Mouse (Mus musculus): ENCODE measurements around the gene Zg16. TPM values are rescaled to one million over a fixed set of nuclear protein-coding genes. Genes with fewer than 3 reads are reported as not detected.

Zg16 gene
- polyA plus RNA-seq, 1 experiment from 2014 or later: not detected

GRCm38 (mm10) chr7:127022528-127023271 is 64.4 kb downstream of the Zg16 start:
- Histone ChIP-seq H3K4me3 (peak overlapping the region; percentile 96), H3K4me1 (peaks cover 75% of the 10 kb centered on the region), H3K27ac (replicated peaks) (peak overlapping the region; percentile 99), H3K36me3 (peaks cover 25% of the 10 kb centered on the region), H3K9ac (replicated peaks) (peak overlapping the region; percentile 91), H3K9me3 (no peaks in the 10 kb centered on the region), H3K4me2 (replicated peaks) (peak overlapping the region; percentile 97), H3K27me3 (no peaks in the 10 kb centered on the region)
- ATAC-seq (replicated peaks): no peak
- 70% methylated on average over 7 of the region's 7 CpGs for WGBS

DNA sequence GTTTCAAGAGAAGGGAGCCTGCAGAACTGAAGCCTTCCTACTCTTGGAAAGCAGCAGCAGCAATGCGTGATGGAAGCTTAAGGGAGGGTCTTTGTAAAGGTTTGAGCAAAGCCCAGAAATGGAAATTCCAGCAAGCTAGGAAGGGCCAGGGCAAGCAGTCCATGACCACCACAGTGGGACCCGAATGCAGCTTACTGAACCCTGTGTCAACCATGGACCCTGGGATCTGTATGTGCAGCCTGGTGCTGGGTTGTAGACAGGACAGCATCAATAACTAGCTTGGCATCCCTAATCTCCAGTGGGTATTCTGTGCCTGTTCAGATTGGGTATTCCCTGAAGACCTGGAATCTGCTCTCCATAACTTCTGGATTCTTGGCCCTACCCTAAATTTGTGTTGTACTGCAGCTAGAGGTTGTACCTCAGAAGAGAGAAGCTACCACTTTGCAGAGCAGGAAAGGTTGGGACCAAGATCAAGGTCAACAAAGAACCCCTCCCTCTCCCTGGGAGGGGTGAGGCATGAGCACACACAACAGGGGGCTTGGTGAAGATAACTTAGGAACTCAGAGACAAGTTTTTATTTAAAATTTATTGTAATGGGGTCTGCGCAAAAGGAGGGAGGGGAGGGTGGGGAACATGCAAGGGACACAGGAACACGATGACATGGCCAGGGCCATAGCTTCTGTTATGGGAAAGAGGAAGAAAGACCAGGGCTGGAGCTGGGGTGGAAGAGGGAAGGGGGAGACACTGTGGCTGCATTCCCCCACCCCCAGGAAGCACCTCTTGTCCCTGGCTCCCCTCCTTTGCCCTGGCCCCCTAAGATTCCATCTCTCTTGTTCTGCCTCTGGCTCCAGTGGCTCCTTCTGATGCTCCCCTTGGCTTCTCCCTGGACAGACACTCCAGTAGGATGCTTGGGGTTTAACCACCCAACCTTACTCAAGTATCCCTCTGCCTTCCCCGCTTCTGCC is 65.3 kb downstream of the Zg16 start:
- ATAC-seq (replicated peaks): no peak
- WGBS: 42% methylated on average over 5 of the region's 5 CpGs

GRCm38 (mm10) chr7:127020901-127021562 is 66.1 kb downstream of the Zg16 start, which contains the start of the genes Gm42742 and Prrt2:
Gm42742 (minus strand) TSS chr7:127021097.
Prrt2 (minus strand) TSS chr7:127021211.
- ATAC-seq (replicated peaks): peak; percentile 9
- WGBS: 2% methylated on average over 34 of the region's 37 CpGs
- H3K4me3 ChIP-seq: peak within 1 kb of the TSS; percentile 59

More for the DNA sequence above, 65.3 kb downstream of the Zg16 start:
- peak overlapping the region; percentile 96 for H3K4me3 ChIP-seq
- H3K4me2 ChIP-seq (replicated peaks): peak overlapping the region; percentile 87
- H3K36me3 ChIP-seq: peaks cover 25% of the 10 kb centered on the region
- H3K27ac ChIP-seq (replicated peaks): peak overlapping the region; percentile 90
- H3K27me3 ChIP-seq: no peaks in the 10 kb centered on the region
- peak overlapping the region; percentile 86 for H3K9ac ChIP-seq (replicated peaks)
- peaks cover 78% of the 10 kb centered on the region for H3K4me1 ChIP-seq
- no peaks in the 10 kb centered on the region for H3K9me3 ChIP-seq

GRCm38 (mm10) chr7:127020491-127020890 is 66.6 kb downstream of the Zg16 start:
- ATAC-seq (replicated peaks): no peak
- peak overlapping the region; percentile 59 for H3K4me3 ChIP-seq

More at GRCm38 (mm10) chr7:127020901-127021562, 66.1 kb downstream of the Zg16 start, which contains the start of the genes Gm42742 and Prrt2:
- Histone ChIP-seq H3K9ac (replicated peaks) (peak within 1 kb of the TSS; percentile 86), H3K4me1 (peaks cover 81% of the 10 kb centered on the region), H3K27me3 (no peaks in the 10 kb centered on the region), H3K36me3 (peaks cover 25% of the 10 kb centered on the region), H3K4me2 (replicated peaks) (peak within 1 kb of the TSS; percentile 87), H3K27ac (replicated peaks) (peak within 1 kb of the TSS; percentile 90), H3K9me3 (no peaks in the 10 kb centered on the region)

DNA sequence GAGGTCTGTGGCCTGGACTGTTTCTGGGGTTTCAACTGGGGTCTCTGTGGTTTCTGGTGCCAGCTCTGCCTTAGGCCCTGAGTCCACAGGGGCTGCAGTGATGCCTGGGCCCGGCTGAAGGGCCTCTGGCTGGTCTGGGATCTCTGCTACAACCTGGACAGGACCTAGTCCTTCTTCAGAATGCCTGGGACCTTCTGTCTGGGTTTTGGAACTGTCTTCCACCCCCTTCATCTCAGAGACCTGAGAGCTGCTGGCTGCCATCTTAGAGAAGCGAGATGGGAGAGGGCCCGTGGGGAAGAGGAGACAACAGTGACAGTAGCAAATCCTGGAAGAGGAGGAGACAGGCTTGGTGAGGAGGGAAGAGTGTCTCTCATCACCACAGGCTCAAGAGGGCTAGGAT is 67.1 kb downstream of the Zg16 start:
- peaks cover 34% of the 10 kb centered on the region for H3K36me3 ChIP-seq
- H3K9me3 ChIP-seq: no peaks in the 10 kb centered on the region
- H3K27ac ChIP-seq (replicated peaks): peak overlapping the region; percentile 90
- peak overlapping the region; percentile 86 for H3K9ac ChIP-seq (replicated peaks)
- no peaks in the 10 kb centered on the region for H3K27me3 ChIP-seq
- no peak for ATAC-seq (replicated peaks)
- H3K4me3 ChIP-seq: peak overlapping the region; percentile 59
- 50% methylated on average over 3 of the region's 3 CpGs for WGBS
- peak overlapping the region; percentile 87 for H3K4me2 ChIP-seq (replicated peaks)
- H3K4me1 ChIP-seq: peaks cover 90% of the 10 kb centered on the region

More at GRCm38 (mm10) chr7:127020491-127020890, 66.6 kb downstream of the Zg16 start:
- H3K4me2 ChIP-seq (replicated peaks): peak overlapping the region; percentile 87
- no peaks in the 10 kb centered on the region for H3K9me3 ChIP-seq
- H3K4me1 ChIP-seq: peaks cover 86% of the 10 kb centered on the region
- H3K36me3 ChIP-seq: peaks cover 29% of the 10 kb centered on the region
- peak overlapping the region; percentile 86 for H3K9ac ChIP-seq (replicated peaks)
- H3K27me3 ChIP-seq: no peaks in the 10 kb centered on the region
- peak overlapping the region; percentile 90 for H3K27ac ChIP-seq (replicated peaks)
- WGBS: 22% methylated on average over 5 of the region's 5 CpGs

- Histone ChIP-seq H3K4me2 (replicated peaks) (peak overlapping the region; percentile 87), H3K4me3 (peak overlapping the region; percentile 59), H3K9ac (replicated peaks) (peak overlapping the region; percentile 86), H3K36me3 (peaks cover 35% of the 10 kb centered on the region), H3K27ac (replicated peaks) (peak overlapping the region; percentile 90), H3K4me1 (peaks cover 88% of the 10 kb centered on the region), H3K9me3 (no peaks in the 10 kb centered on the region), H3K27me3 (no peaks in the 10 kb centered on the region)
- ATAC-seq (replicated peaks): no peak
- WGBS: 78% methylated on average over 14 of the region's 14 CpGs
Measured at GRCm38 (mm10) chr7:127019306-127019960, 67.7 kb downstream of the Zg16 start.

DNA sequence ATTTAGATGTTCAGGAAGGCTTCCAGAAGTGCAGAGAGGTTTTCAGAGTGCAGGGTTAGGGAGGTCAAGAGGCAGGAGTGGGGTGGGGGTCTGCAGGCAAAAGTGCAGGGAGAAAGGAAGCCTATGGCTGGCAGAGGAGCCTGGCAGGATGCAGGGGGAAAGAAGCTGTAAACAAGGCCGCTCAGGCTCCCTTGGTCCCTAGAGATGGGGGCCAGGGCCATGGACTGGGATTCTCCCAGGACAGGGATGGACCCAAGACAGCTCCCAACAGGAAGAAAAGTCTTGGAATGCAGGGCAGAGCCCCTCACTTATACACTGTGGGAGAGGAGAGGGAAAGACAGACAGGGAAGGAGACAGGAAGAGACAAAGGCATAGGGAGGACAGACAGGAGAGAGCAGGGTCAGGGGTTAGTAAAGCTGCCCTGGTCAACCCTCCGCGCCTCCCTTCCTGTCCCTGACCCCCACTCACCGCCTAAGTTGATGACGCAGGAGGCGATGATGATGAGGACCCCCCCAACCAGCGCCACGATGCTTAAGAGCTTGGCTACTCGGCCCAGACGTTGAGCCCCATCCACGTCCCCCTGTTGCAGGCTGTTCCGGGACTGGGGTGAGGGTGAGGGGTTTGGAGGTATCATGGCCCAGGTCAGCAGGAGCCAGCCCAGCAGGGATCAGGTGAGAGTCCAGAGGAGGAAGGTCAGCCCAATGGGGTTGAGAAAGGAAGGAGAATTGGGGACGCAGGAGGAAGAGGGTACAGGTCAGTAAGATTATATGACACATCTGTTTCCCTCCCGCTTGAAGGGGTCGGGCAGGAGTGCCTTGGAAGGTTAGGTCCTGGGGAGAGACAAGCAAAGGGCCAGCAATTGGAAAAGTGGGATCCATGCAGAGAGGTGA is 68.5 kb downstream of the Zg16 start:
- H3K36me3 ChIP-seq: peaks cover 32% of the 10 kb centered on the region
- 0 out of 2 replicates have a peak overlapping the region, but pooled peaks have one; percentile 59 for H3K4me3 ChIP-seq
- 85% methylated on average over 15 of the region's 15 CpGs for WGBS
- no peak for ATAC-seq (replicated peaks)
- 0 out of 2 replicates have a peak overlapping the region, but pooled peaks have one; percentile 5 for H3K4me2 ChIP-seq (replicated peaks)
- H3K9me3 ChIP-seq: no peaks in the 10 kb centered on the region
- no peaks in the 10 kb centered on the region for H3K27me3 ChIP-seq
- H3K9ac ChIP-seq (replicated peaks): peak overlapping the region; percentile 25
- peak overlapping the region; percentile 98 for H3K27ac ChIP-seq (replicated peaks)
- H3K4me1 ChIP-seq: peaks cover 86% of the 10 kb centered on the region

- no peak for ATAC-seq (replicated peaks)
- H3K4me3 ChIP-seq: peak overlapping the region; percentile 5; the same call in 1 of the 2 replicates
- H3K9ac ChIP-seq (replicated peaks): 0 out of 2 replicates have a peak overlapping the region, but pooled peaks have one; percentile 25
- 51% methylated on average over 6 of the region's 6 CpGs for WGBS
- peak overlapping the region; percentile 98 for H3K27ac ChIP-seq (replicated peaks)
- H3K4me2 ChIP-seq (replicated peaks): peak overlapping the region; percentile 18
- peaks cover 25% of the 10 kb centered on the region for H3K36me3 ChIP-seq
- no peaks in the 10 kb centered on the region for H3K9me3 ChIP-seq
- H3K4me1 ChIP-seq: peaks cover 79% of the 10 kb centered on the region
- H3K27me3 ChIP-seq: no peaks in the 10 kb centered on the region
Measured at GRCm38 (mm10) chr7:127017950-127018345, 69.2 kb downstream of the Zg16 start.

- ATAC-seq (replicated peaks): peak; percentile 81
- WGBS: under 1% methylated on average over 39 of the region's 39 CpGs
Measured at GRCm38 (mm10) chr7:127016971-127017949, 69.9 kb downstream of the Zg16 start, which contains the start of gene Pagr1a. Pagr1a (minus strand) TSS chr7:127017352.

More at GRCm38 (mm10) chr7:127016971-127017949, 69.9 kb downstream of the Zg16 start, which contains the start of gene Pagr1a:
- H3K27ac ChIP-seq (replicated peaks): peak within 1 kb of the TSS; percentile 98
- H3K4me1 ChIP-seq: peaks cover 72% of the 10 kb centered on the region
- peak within 1 kb of the TSS; percentile 94 for H3K4me2 ChIP-seq (replicated peaks)
- peaks cover 20% of the 10 kb centered on the region for H3K36me3 ChIP-seq
- peak within 1 kb of the TSS; percentile 72 for H3K4me3 ChIP-seq
- no peaks in the 10 kb centered on the region for H3K9me3 ChIP-seq
- H3K27me3 ChIP-seq: no peaks in the 10 kb centered on the region
- peak within 1 kb of the TSS; percentile 84 for H3K9ac ChIP-seq (replicated peaks)
